ENCODE assay signal across 21 mouse cellular contexts in genomic region chr15:100590436-100590835, GRCm38 (mm10).
"Had no signal": no experiment of that assay in that cellular context is flagged by ENCODE, and none has a peak within 500 bp of the region (broad histone marks: within the 10 kb centered on the region; RNA-seq: fewer than 3 reads in every experiment).

No protein-coding gene starts in this region.

- ATAC-seq: inflammation-experienced regulatory T-cells, adult 6 months; intestine, embryonic 16.5 days; midbrain, embryonic 16.5 days had no signal

- H3K9ac ChIP-seq: limb, embryonic 13.5 days; liver, embryonic 13.5 days; lung, embryonic 15.5 days; midbrain, embryonic 12.5 days; neural tube, embryonic 13.5 days; stomach, embryonic 15.5 days had no signal

- DNase-seq: kidney, adult 18-20 months; kidney, postnatal 14 days; layer of hippocampus, adult 9-11 months; liver; liver, embryonic 13.5 days; retina, postnatal 1 day; right cerebral cortex, postnatal 25 days; spleen, adult 18-20 months; thymus, postnatal 25 days had no signal

- H3K4me2 ChIP-seq: limb, embryonic 13.5 days; liver, embryonic 13.5 days; lung, embryonic 15.5 days; midbrain, embryonic 12.5 days; neural tube, embryonic 13.5 days; stomach, embryonic 15.5 days had no signal

- H3K36me3 ChIP-seq: liver, embryonic 13.5 days; lung, embryonic 15.5 days; stomach, embryonic 15.5 days had no signal

- H3K27me3 ChIP-seq: limb, embryonic 13.5 days; lung, embryonic 15.5 days; midbrain, embryonic 12.5 days; neural tube, embryonic 13.5 days; stomach, embryonic 15.5 days had no signal

- H3K9me3 ChIP-seq: limb, embryonic 10.5 days; limb, embryonic 13.5 days; liver, embryonic 13.5 days; lung, embryonic 15.5 days; midbrain, embryonic 12.5 days; neural tube, embryonic 13.5 days; stomach, embryonic 15.5 days had no signal

- H3K4me3 ChIP-seq: layer of hippocampus, adult 2 months; limb, embryonic 10.5 days; limb, embryonic 13.5 days; liver, embryonic 13.5 days; lung, embryonic 15.5 days; midbrain, embryonic 12.5 days; myocyte; neural tube, embryonic 13.5 days; stomach, embryonic 15.5 days had no signal

- H3K4me1 ChIP-seq: limb, embryonic 10.5 days; limb, embryonic 13.5 days; liver, embryonic 13.5 days; lung, embryonic 15.5 days; midbrain, embryonic 12.5 days; neural tube, embryonic 13.5 days; stomach, embryonic 15.5 days had no signal

- H3K27ac ChIP-seq: layer of hippocampus, adult 2 months; limb, embryonic 10.5 days; limb, embryonic 13.5 days; liver, embryonic 13.5 days; lung, embryonic 15.5 days; macrophage; midbrain, embryonic 12.5 days; neural tube, embryonic 13.5 days; stomach, embryonic 15.5 days had no signal
